Mouse (Mus musculus) adrenal gland, adult 8-10 months (tissue): ENCODE results near the gene Klrc3. TPM values are rescaled to one million over a fixed set of nuclear protein-coding genes. Genes with fewer than 3 reads are reported as not detected.
"Not testable (repeated sequence)": the region's sequence is repeated elsewhere in the genome, so short reads cannot be mapped to it uniquely, and the experiment has no call there.

Source experiments
- DNase-seq: peaks from one replicate; pipeline ENCODE4 v3.0.0; 2022
- microRNA-seq, 2 experiments: library from miRNA; unstranded; fragments of <30 nt; microRNA quantifications; one replicate each; pipeline ENCODE4 v1.2.0; 2022
- total RNA-seq, 4 experiments: library from RNA; stranded (reverse); gene quantifications; 2 replicates each; pipeline ENCODE4 v1.2.4; 2022

The Klrc3 gene
- total RNA-seq: not detected

GRCm38 (mm10) chr6:129643237-129643636, at the start of gene Klrc3:
Gene Klrc3 (minus strand): TSS chr6:129643337.
- DNase-seq: not testable (repeated sequence)

- peak; percentile 12 for DNase-seq
Measured at GRCm38 (mm10) chr6:129691436-129691835, 48.3 kb upstream of the Klrc3 start.

GRCm38 (mm10) chr6:129680379-129680778, 37.2 kb upstream of the Klrc3 start:
- DNase-seq: peak; percentile 20

- no peak for DNase-seq
Measured at GRCm38 (mm10) chr6:129678873-129679272, 35.7 kb upstream of the Klrc3 start, which contains the start of gene Klrc1. Gene Klrc1 (minus strand): TSS chr6:129678973.

GRCm38 (mm10) chr6:129661301-129661700, 18.2 kb upstream of the Klrc3 start:
- not testable (repeated sequence) for DNase-seq

- DNase-seq: not testable (repeated sequence)
Measured at GRCm38 (mm10) chr6:129660589-129660988, 17.5 kb upstream of the Klrc3 start, which contains the start of gene Klrc2. Gene Klrc2 (minus strand): TSS chr6:129660689.

- not testable (repeated sequence) for DNase-seq
Measured at GRCm38 (mm10) chr6:129644054-129644453, 917 bp upstream of the Klrc3 start.

- not testable (repeated sequence) for DNase-seq
Measured at GRCm38 (mm10) chr6:129631046-129631445, 12.1 kb downstream of the Klrc3 start.

- no peak for DNase-seq
Measured at GRCm38 (mm10) chr6:129623735-129624134, 19.4 kb downstream of the Klrc3 start, which contains the start of gene Klrk1. Gene Klrk1 (minus strand): TSS chr6:129623864.

GRCm38 (mm10) chr6:129608372-129608771, 34.8 kb downstream of the Klrc3 start:
- DNase-seq: no peak

- no peak for DNase-seq
Measured at GRCm38 (mm10) chr6:129591508-129591907, 51.6 kb downstream of the Klrc3 start, which contains the start of gene Klrd1. Gene Klrd1 (plus strand): TSS chr6:129591782.

Small RNAs within 50 kb of the gene (microRNA-seq; reads per million reads assigned to microRNA genes)
- gene Mir680-1: 0 reads per million in 2 experiments

Other genes starting within 250 kb of the Klrc3 start
- 1 to 10 TPM; 1.3 to 2.6 (median 2.2) TPM for gene Clec1b, start 246.0 kb downstream of the Klrc3 start, total RNA-seq
- 1 to 10 TPM in 2 of 4 experiments, under 1 TPM in 2; 0.24 to 2.7 (median 1.2) TPM for gene Clec9a, start 234.5 kb downstream of the Klrc3 start, total RNA-seq
- gene Clec1a, start 191.3 kb downstream of the Klrc3 start, total RNA-seq: 1 to 10 TPM; 4.9 to 9.2 (median 7.6) TPM
- gene Olr1, start 136.2 kb downstream of the Klrc3 start, total RNA-seq: under 1 TPM in 3 of 4 experiments, not detected in 1; 0.23 to 0.27 (median 0.24) TPM
- gene Tmem52b, start 130.8 kb downstream of the Klrc3 start, total RNA-seq: not detected
- gene Gabarapl1, start 110.2 kb downstream of the Klrc3 start, total RNA-seq: 100 to 1,000 TPM; 264 to 374 (median 322) TPM
- under 1 TPM in 2 of 4 experiments, not detected in 2; 0.22 to 0.44 TPM for gene Klre1, start 65.4 kb downstream of the Klrc3 start, total RNA-seq
- under 1 TPM in 3 of 4 experiments, not detected in 1; 0.46 to 0.68 (median 0.67) TPM for gene Klrd1, start 51.6 kb downstream of the Klrc3 start, total RNA-seq
- gene Klrk1, start 19.5 kb downstream of the Klrc3 start, total RNA-seq: 1 to 10 TPM in 2 of 4 experiments, under 1 TPM in 2; 0.31 to 1.6 (median 1.0) TPM
- gene Klrc2, start 17.4 kb upstream of the Klrc3 start, total RNA-seq: under 1 TPM in 1 of 4 experiments, not detected in 3; 0.31 TPM
- under 1 TPM; 0.14 to 0.49 (median 0.25) TPM for gene Klrc1, start 35.6 kb upstream of the Klrc3 start, total RNA-seq
- not detected for gene Klri1, start 73.8 kb upstream of the Klrc3 start, total RNA-seq
- under 1 TPM; 0.08 to 0.24 (median 0.16) TPM for gene Klri2, start 97.1 kb upstream of the Klrc3 start, total RNA-seq
- not detected for gene Gm156, start 140.9 kb upstream of the Klrc3 start, total RNA-seq
- not detected for gene Gm17631, start 219.3 kb upstream of the Klrc3 start, total RNA-seq
- gene Klra17, start 233.3 kb upstream of the Klrc3 start, total RNA-seq: under 1 TPM in 1 of 4 experiments, not detected in 3; 0.24 TPM